Mouse (Mus musculus): Measurements from ENCODE around the gene Cpne7. TPM values are rescaled to one million over a fixed set of nuclear protein-coding genes. Genes with fewer than 3 reads are reported as not detected.

Cpne7 gene
- total RNA-seq, 2 experiments from 2014 or later, result 0.22 TPM; not detected in 1

- ATAC-seq (ENCODE audit: poor library complexity, severe bottlenecking), result no peak
Observed at GRCm38 (mm10) chr8:123113908-123114469, 3.2 kb upstream of the Cpne7 start.

- ATAC-seq (ENCODE audit: poor library complexity, severe bottlenecking), result no peak
Observed at GRCm38 (mm10) chr8:123114644-123115043, 2.5 kb upstream of the Cpne7 start.

- peak; percentile 30; the same call in 1 of the 2 replicates for ATAC-seq (ENCODE audit: poor library complexity, severe bottlenecking)
Observed at GRCm38 (mm10) chr8:123117744-123118143, 570 bp downstream of the Cpne7 start.

GRCm38 (mm10) chr8:123122059-123122458 lies 4.9 kb downstream of the Cpne7 start:
- ATAC-seq (ENCODE audit: poor library complexity, severe bottlenecking), result no peak

GRCm38 (mm10) chr8:123122670-123123069 lies 5.5 kb downstream of the Cpne7 start:
- ATAC-seq (ENCODE audit: poor library complexity, severe bottlenecking), result no peak

GRCm38 (mm10) chr8:123126193-123126816 lies 9.1 kb downstream of the Cpne7 start:
- ATAC-seq (ENCODE audit: poor library complexity, severe bottlenecking), result peak; percentile 47; the same call in 1 of the 2 replicates

- no peak for ATAC-seq (ENCODE audit: poor library complexity, severe bottlenecking)
Observed at GRCm38 (mm10) chr8:123131041-123131440, 13.9 kb downstream of the Cpne7 start.

- no peak for ATAC-seq (ENCODE audit: poor library complexity, severe bottlenecking)
Observed at GRCm38 (mm10) chr8:123132953-123133352, 15.8 kb downstream of the Cpne7 start.

GRCm38 (mm10) chr8:123134149-123134713 lies 17.1 kb downstream of the Cpne7 start:
- no peak for ATAC-seq (ENCODE audit: poor library complexity, severe bottlenecking)

- ATAC-seq (ENCODE audit: poor library complexity, severe bottlenecking), result no peak
Observed at GRCm38 (mm10) chr8:123135406-123135805, 18.2 kb downstream of the Cpne7 start.

- no peak for ATAC-seq (ENCODE audit: poor library complexity, severe bottlenecking)
Observed at GRCm38 (mm10) chr8:123135806-123136205, 18.6 kb downstream of the Cpne7 start.

- no peak for ATAC-seq (ENCODE audit: poor library complexity, severe bottlenecking)
Observed at GRCm38 (mm10) chr8:123136287-123136686, 19.1 kb downstream of the Cpne7 start.

- ATAC-seq (ENCODE audit: poor library complexity, severe bottlenecking), result no peak
Observed at GRCm38 (mm10) chr8:123137645-123138077, 20.5 kb downstream of the Cpne7 start.

- ATAC-seq (ENCODE audit: poor library complexity, severe bottlenecking), result no peak
Observed at GRCm38 (mm10) chr8:123138741-123139140, 21.6 kb downstream of the Cpne7 start.

- ATAC-seq (ENCODE audit: poor library complexity, severe bottlenecking), result no peak
Observed at GRCm38 (mm10) chr8:123141741-123142462, 24.7 kb downstream of the Cpne7 start.

- no peak for ATAC-seq (ENCODE audit: poor library complexity, severe bottlenecking)
Observed at GRCm38 (mm10) chr8:123145279-123145678, 28.1 kb downstream of the Cpne7 start.

GRCm38 (mm10) chr8:123146390-123146789 lies 29.2 kb downstream of the Cpne7 start:
- ATAC-seq (ENCODE audit: poor library complexity, severe bottlenecking), result no peak

- no peak for ATAC-seq (ENCODE audit: poor library complexity, severe bottlenecking)
Observed at GRCm38 (mm10) chr8:123150737-123151171, 33.6 kb downstream of the Cpne7 start.

GRCm38 (mm10) chr8:123155177-123155576 lies 38.0 kb downstream of the Cpne7 start:
- no peak for ATAC-seq (ENCODE audit: poor library complexity, severe bottlenecking)

GRCm38 (mm10) chr8:123156070-123156773 lies 39.0 kb downstream of the Cpne7 start:
- no peak for ATAC-seq (ENCODE audit: poor library complexity, severe bottlenecking)

- ATAC-seq (ENCODE audit: poor library complexity, severe bottlenecking), result no peak
Observed at GRCm38 (mm10) chr8:123157888-123158465, 40.8 kb downstream of the Cpne7 start, which contains the start of gene Sult5a1. Gene Sult5a1, minus strand, starts transcription at chr8:123158315.

All from megakaryocyte, adult 5-6 weeks (primary cell).